Mouse (Mus musculus) liver, embryonic 14.5 days (tissue): ENCODE results near the gene Trmt2a. TPM values are rescaled to one million over a fixed set of nuclear protein-coding genes. Genes with fewer than 3 reads are reported as not detected.

Experiments
- ATAC-seq: fragments of 200-750 bp; cut with Nextera tagmentation; 2 replicates; pipeline ENCODE4 v1.8.0; 2017; ENCODE audit warnings: moderate number of reproducible peaks, mild to moderate bottlenecking, moderate library complexity; ENCODE audit not compliant: insufficient read depth
- DNase-seq, 3 experiments: peaks; one replicate each; pipeline ENCODE4 v3.0.0-alpha.2; 2012 to 2013; ENCODE audit warnings: low read depth in 3 of 3, low spot score in 3 of 3
- H3K27ac ChIP-seq: fragments of 300-500 bp; sonication (generic); 2 replicates; pipeline ENCODE4 v1.5.1; 2014; ENCODE audit warnings: moderate library complexity, mild to moderate bottlenecking, control low read depth, inconsistent platforms
- H3K27me3 ChIP-seq: fragments of 300-500 bp; sonication (generic); 2 replicates; pipeline ENCODE4 v1.6.1; 2014; ENCODE audit warnings: mild to moderate bottlenecking, low read length, moderate library complexity; ENCODE audit not compliant: control insufficient read depth, insufficient read depth
- H3K36me3 ChIP-seq: fragments of 300-500 bp; sonication (generic); replicated peaks from 2 replicates; pipeline ENCODE4 v1.6.1; 2014; ENCODE audit warnings: low read depth; ENCODE audit not compliant: control insufficient read depth, insufficient read depth
- H3K4me1 ChIP-seq, 2 experiments: fragments of 200-500 bp in 1 of 2; fragments of 300-500 bp in 1 of 2; sonication (generic) in 1 of 2; replicated peaks; 2 replicates each; pipeline ENCODE4 v1.6.1; 2012 to 2014; ENCODE audit warnings: antibody characterized with exemption in 1 of 2, inconsistent platforms in 1 of 2, low read length in 1 of 2; ENCODE audit not compliant: control insufficient read depth in 2 of 2, insufficient read depth in 2 of 2
- H3K4me2 ChIP-seq: fragments of 300-500 bp; sonication (generic); 2 replicates; pipeline ENCODE4 v1.6.1; 2014; ENCODE audit warnings: low read depth, mild to moderate bottlenecking, control low read depth, moderate library complexity
- H3K4me3 ChIP-seq, 2 experiments: fragments of 200-500 bp in 1 of 2; fragments of 300-500 bp in 1 of 2; sonication (generic) in 1 of 2; 2 replicates each; pipeline ENCODE4 v1.5.1; 2012 to 2014; ENCODE audit warnings: low read depth in 2 of 2, low read length in 2 of 2, mild to moderate bottlenecking in 2 of 2, control low read depth in 1 of 2, inconsistent platforms in 1 of 2, moderate library complexity in 1 of 2; ENCODE audit not compliant: insufficient read depth in 1 of 2
- H3K9ac ChIP-seq: fragments of 300-500 bp; sonication (generic); replicated peaks from 2 replicates; pipeline ENCODE4 v1.6.1; 2014; ENCODE audit warnings: mild to moderate bottlenecking, control low read depth, moderate library complexity
- H3K9me3 ChIP-seq: fragments of 300-500 bp; sonication (generic); 2 replicates; pipeline ENCODE4 v1.6.1; 2016; ENCODE audit warnings: low read length, mixed read lengths; ENCODE audit not compliant: control insufficient read depth
- CTCF ChIP-seq: IDR thresholded peaks from 2 replicates; pipeline ENCODE4 v1.5.1; 2016; ENCODE audit warnings: antibody characterized with exemption, low read depth, control low read depth
- EP300 ChIP-seq: IDR thresholded peaks from 2 replicates; pipeline ENCODE4 v1.6.1; 2016; ENCODE audit warnings: antibody characterized with exemption, low read depth
- WGBS: fragments of 180-500 bp; shearing (Covaris S2); extraction: QIAGEN DNeasy Blood & Tissue Kit; methylation state at CpG from one replicate; pipeline ENCODE4 v1.1.7; 2014; ENCODE audit not compliant: insufficient replicate concordance; 5-methylcytosine and 5-hydroxymethylcytosine counted together
- polyA plus RNA-seq, 2 experiments: library from polyadenylated mRNA; depleted of rRNA in 1 of 2; stranded (reverse) in 1 of 2; unstranded in 1 of 2; fragments of >200 nt; fragmentation: Nextera tagmentation in 1 of 2; extraction: Ambion mirVana in 1 of 2; gene quantifications; 2 replicates each; pipeline versions ENCODE4 v1.2.1 to v1.2.3; 2012 to 2014

Trmt2a gene
- polyA plus RNA-seq, 2 experiments, result 46.2 to 51.8 TPM

- Histone ChIP-seq H3K4me3 (no peak overlapping the region), H3K9ac (no peak overlapping the region), H3K4me2 (no peak overlapping the region), H3K36me3 (no peaks in the 10 kb centered on the region), H3K4me1 (no peaks in the 10 kb centered on the region), H3K9me3 (no peaks in the 10 kb centered on the region), H3K27me3 (no peaks in the 10 kb centered on the region), H3K27ac (no peak overlapping the region)
- DNase-seq (peak in 1 of 3 experiments; percentile 15), ATAC-seq (no peak)
- WGBS, result 17% methylated on average over 8 of the region's 8 CpGs
- TF ChIP-seq CTCF (peak; percentile 85), EP300 (no peak)
These were observed 37.6 kb upstream of the Trmt2a start for GRCm38 (mm10) chr16:18210701-18211416.

GRCm38 (mm10) chr16:18211417-18212171 is 36.9 kb upstream of the Trmt2a start:
- Histone ChIP-seq H3K9me3 (no peaks in the 10 kb centered on the region), H3K4me2 (no peak overlapping the region), H3K36me3 (no peaks in the 10 kb centered on the region), H3K27ac (no peak overlapping the region), H3K9ac (no peak overlapping the region), H3K4me1 (no peaks in the 10 kb centered on the region), H3K27me3 (no peaks in the 10 kb centered on the region), H3K4me3 (no peak overlapping the region)
- ATAC-seq (no peak), DNase-seq (peak in 2 of 3 experiments; percentile 18 to 25)
- WGBS, result 35% methylated on average over 10 of the region's 10 CpGs
- peak; percentile 97 for TF ChIP-seq CTCF
- TF ChIP-seq EP300, result no peak

GRCm38 (mm10) chr16:18213689-18214088 is 34.8 kb upstream of the Trmt2a start:
- Histone ChIP-seq H3K27me3 (no peaks in the 10 kb centered on the region), H3K27ac (no peak overlapping the region), H3K4me3 (no peak overlapping the region), H3K4me1 (no peaks in the 10 kb centered on the region), H3K36me3 (no peaks in the 10 kb centered on the region), H3K9ac (no peak overlapping the region), H3K9me3 (no peaks in the 10 kb centered on the region), H3K4me2 (no peak overlapping the region)
- 56% methylated on average over 6 of the region's 6 CpGs for WGBS
- no peak for ATAC-seq
- TF ChIP-seq CTCF (no peak), EP300 (no peak)
- DNase-seq, result no peak

- Histone ChIP-seq H3K4me1 (no peaks in the 10 kb centered on the region), H3K9me3 (no peaks in the 10 kb centered on the region), H3K4me2 (no peak overlapping the region), H3K36me3 (no peaks in the 10 kb centered on the region), H3K4me3 (no peak overlapping the region), H3K27ac (no peak overlapping the region), H3K27me3 (no peaks in the 10 kb centered on the region), H3K9ac (no peak overlapping the region)
- 69% methylated on average over 7 of the region's 7 CpGs for WGBS
- DNase-seq, result no peak
- no peak for ATAC-seq
- TF ChIP-seq EP300 (no peak), CTCF (no peak)
These were observed 33.6 kb upstream of the Trmt2a start for GRCm38 (mm10) chr16:18214858-18215257.

GRCm38 (mm10) chr16:18217579-18217978 is 30.9 kb upstream of the Trmt2a start, which contains the start of gene Ccdc188:
TSS of gene Ccdc188 (plus strand) at chr16:18217879.
- Histone ChIP-seq H3K9ac (no peak within 1 kb of the TSS), H3K27ac (no peak within 1 kb of the TSS), H3K4me1 (no peaks in the 10 kb centered on the region), H3K27me3 (no peaks in the 10 kb centered on the region), H3K36me3 (no peaks in the 10 kb centered on the region), H3K9me3 (no peaks in the 10 kb centered on the region), H3K4me2 (no peak within 1 kb of the TSS), H3K4me3 (no peak within 1 kb of the TSS)
- WGBS, result 66% methylated on average over 4 of the region's 4 CpGs
- ATAC-seq (no peak), DNase-seq (no peak)
- TF ChIP-seq EP300, result no peak
- TF ChIP-seq CTCF, result no peak
